Mouse (Mus musculus): Measurements from ENCODE around the gene Tmem236. TPM values are rescaled to one million over a fixed set of nuclear protein-coding genes. Genes with fewer than 3 reads are reported as not detected.
"Not testable (repeated sequence)": the region's sequence is repeated elsewhere in the genome, so short reads cannot be mapped to it uniquely, and the experiment has no call there.

Gene Tmem236
- polyA plus RNA-seq, 2 experiments: 0.07 to 0.10 TPM

GRCm38 (mm10) chr2:14191601-14192000, 17.3 kb downstream of the Tmem236 start:
- DNase-seq (ENCODE audit: low spot score): no peak
- Histone ChIP-seq H3K9ac (ENCODE audit: low read depth, low read length, severe bottlenecking) (no peak overlapping the region), H3K27me3 (ENCODE audit: control insufficient read depth, insufficient read depth, low read length) (no peaks in the 10 kb centered on the region), H3K4me1 (ENCODE audit: control insufficient read depth, insufficient read depth, low read length) (no peaks in the 10 kb centered on the region), H3K36me3 (ENCODE audit: control insufficient read depth, insufficient read depth, low read length) (no peaks in the 10 kb centered on the region), H3K4me2 (replicated peaks; ENCODE audit: low read depth, low read length, severe bottlenecking) (no peak overlapping the region), H3K27ac (replicated peaks; ENCODE audit: low read depth, low read length) (no peak overlapping the region), H3K9me3 (ENCODE audit: control insufficient read depth, low read length) (no peaks in the 10 kb centered on the region), H3K4me3 (replicated peaks; ENCODE audit: low read length) (no peak overlapping the region)
- TF ChIP-seq POLR2A (IDR thresholded peaks at IDR 0.05; ENCODE audit: borderline replicate concordance, extremely low read depth, insufficient read depth, insufficient read length): no peak
- 82% methylated on average over 4 of the region's 4 CpGs for WGBS
- ATAC-seq (ENCODE audit: low FRiP score, low read depth): no peak

DNA sequence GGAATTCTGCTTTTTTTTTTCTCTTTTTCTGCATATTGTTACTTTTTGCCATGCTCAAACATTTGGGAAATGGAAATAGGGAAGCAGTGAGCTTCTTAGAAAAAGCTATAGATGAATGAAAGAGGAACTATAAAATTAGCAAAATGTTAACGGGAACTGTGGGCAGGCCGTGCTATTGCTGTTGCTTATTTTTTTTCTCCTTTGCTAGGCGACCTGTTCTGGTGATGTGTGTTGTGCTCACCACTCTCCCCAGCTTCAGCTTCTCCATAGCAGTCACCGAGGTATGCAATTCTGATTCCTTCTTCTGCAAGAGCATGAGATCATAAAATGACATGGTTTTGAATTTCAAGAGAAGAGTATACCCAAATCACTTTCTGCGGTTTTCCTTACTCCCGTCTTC, 17.7 kb downstream of the Tmem236 start:
- H3K27me3 ChIP-seq (ENCODE audit: control insufficient read depth, insufficient read depth, low read length): no peaks in the 10 kb centered on the region
- H3K4me2 ChIP-seq (replicated peaks; ENCODE audit: low read depth, low read length, severe bottlenecking): no peak overlapping the region
- H3K4me1 ChIP-seq (ENCODE audit: control insufficient read depth, insufficient read depth, low read length): no peaks in the 10 kb centered on the region
- WGBS: 58% methylated on average over 6 of the region's 6 CpGs
- H3K36me3 ChIP-seq (ENCODE audit: control insufficient read depth, insufficient read depth, low read length): no peaks in the 10 kb centered on the region
- H3K9me3 ChIP-seq (ENCODE audit: control insufficient read depth, low read length): no peaks in the 10 kb centered on the region
- DNase-seq (ENCODE audit: low spot score) (no peak), ATAC-seq (ENCODE audit: low FRiP score, low read depth) (no peak)
- H3K27ac ChIP-seq (replicated peaks; ENCODE audit: low read depth, low read length): no peak overlapping the region
- no peak overlapping the region for H3K9ac ChIP-seq (ENCODE audit: low read depth, low read length, severe bottlenecking)
- no peak overlapping the region for H3K4me3 ChIP-seq (replicated peaks; ENCODE audit: low read length)
- TF ChIP-seq POLR2A (IDR thresholded peaks at IDR 0.05; ENCODE audit: borderline replicate concordance, extremely low read depth, insufficient read depth, insufficient read length): no peak

GRCm38 (mm10) chr2:14198325-14198903, 24.1 kb downstream of the Tmem236 start:
- not testable (repeated sequence) for ATAC-seq (ENCODE audit: low FRiP score, low read depth); H3K27me3 ChIP-seq (ENCODE audit: control insufficient read depth, insufficient read depth, low read length); H3K4me3 ChIP-seq (replicated peaks; ENCODE audit: low read length); DNase-seq (ENCODE audit: low spot score); H3K27ac ChIP-seq (replicated peaks; ENCODE audit: low read depth, low read length); H3K4me1 ChIP-seq (ENCODE audit: control insufficient read depth, insufficient read depth, low read length); H3K36me3 ChIP-seq (ENCODE audit: control insufficient read depth, insufficient read depth, low read length); H3K9ac ChIP-seq (ENCODE audit: low read depth, low read length, severe bottlenecking); H3K4me2 ChIP-seq (replicated peaks; ENCODE audit: low read depth, low read length, severe bottlenecking); H3K9me3 ChIP-seq (ENCODE audit: control insufficient read depth, low read length)
- no CpG with 5 or more reads among the region's 2 CpGs for WGBS

- 60% methylated on average over 2 of the region's 2 CpGs for WGBS
- no peak for TF ChIP-seq POLR2A (IDR thresholded peaks at IDR 0.05; ENCODE audit: borderline replicate concordance, extremely low read depth, insufficient read depth, insufficient read length)
- Histone ChIP-seq H3K36me3 (ENCODE audit: control insufficient read depth, insufficient read depth, low read length) (no peaks in the 10 kb centered on the region), H3K4me3 (replicated peaks; ENCODE audit: low read length) (no peak overlapping the region), H3K9me3 (ENCODE audit: control insufficient read depth, low read length) (no peaks in the 10 kb centered on the region), H3K27ac (replicated peaks; ENCODE audit: low read depth, low read length) (no peak overlapping the region), H3K9ac (ENCODE audit: low read depth, low read length, severe bottlenecking) (no peak overlapping the region), H3K4me2 (replicated peaks; ENCODE audit: low read depth, low read length, severe bottlenecking) (no peak overlapping the region), H3K27me3 (ENCODE audit: control insufficient read depth, insufficient read depth, low read length) (no peaks in the 10 kb centered on the region), H3K4me1 (ENCODE audit: control insufficient read depth, insufficient read depth, low read length) (no peaks in the 10 kb centered on the region)
- DNase-seq (ENCODE audit: low spot score) (no peak), ATAC-seq (ENCODE audit: low FRiP score, low read depth) (no peak)
Observed at GRCm38 (mm10) chr2:14199621-14200020, 25.3 kb downstream of the Tmem236 start.

- not testable (repeated sequence) for H3K36me3 ChIP-seq (ENCODE audit: control insufficient read depth, insufficient read depth, low read length); H3K27me3 ChIP-seq (ENCODE audit: control insufficient read depth, insufficient read depth, low read length); DNase-seq (ENCODE audit: low spot score); H3K4me2 ChIP-seq (replicated peaks; ENCODE audit: low read depth, low read length, severe bottlenecking); ATAC-seq (ENCODE audit: low FRiP score, low read depth); H3K27ac ChIP-seq (replicated peaks; ENCODE audit: low read depth, low read length); H3K9me3 ChIP-seq (ENCODE audit: control insufficient read depth, low read length); H3K4me1 ChIP-seq (ENCODE audit: control insufficient read depth, insufficient read depth, low read length); H3K4me3 ChIP-seq (replicated peaks; ENCODE audit: low read length); H3K9ac ChIP-seq (ENCODE audit: low read depth, low read length, severe bottlenecking)
- no CpG with 5 or more reads among the region's 2 CpGs for WGBS
Observed at GRCm38 (mm10) chr2:14200879-14201445, 26.6 kb downstream of the Tmem236 start.

- no peak overlapping the region for H3K4me3 ChIP-seq (replicated peaks; ENCODE audit: low read length)
- no peak overlapping the region for H3K4me2 ChIP-seq (replicated peaks; ENCODE audit: low read depth, low read length, severe bottlenecking)
- H3K36me3 ChIP-seq (ENCODE audit: control insufficient read depth, insufficient read depth, low read length): no peaks in the 10 kb centered on the region
- TF ChIP-seq POLR2A (IDR thresholded peaks at IDR 0.05; ENCODE audit: borderline replicate concordance, extremely low read depth, insufficient read depth, insufficient read length): no peak
- no peak overlapping the region for H3K9ac ChIP-seq (ENCODE audit: low read depth, low read length, severe bottlenecking)
- no peaks in the 10 kb centered on the region for H3K4me1 ChIP-seq (ENCODE audit: control insufficient read depth, insufficient read depth, low read length)
- H3K9me3 ChIP-seq (ENCODE audit: control insufficient read depth, low read length): no peaks in the 10 kb centered on the region
- ATAC-seq (ENCODE audit: low FRiP score, low read depth) (no peak), DNase-seq (ENCODE audit: low spot score) (no peak)
- H3K27ac ChIP-seq (replicated peaks; ENCODE audit: low read depth, low read length): no peak overlapping the region
- 95% methylated on average over 1 of the region's 1 CpGs for WGBS
- no peaks in the 10 kb centered on the region for H3K27me3 ChIP-seq (ENCODE audit: control insufficient read depth, insufficient read depth, low read length)
Observed at GRCm38 (mm10) chr2:14204308-14204707, 30.0 kb downstream of the Tmem236 start.

Data from limb, embryonic 14.5 days (tissue).